Mouse (Mus musculus) intestine, postnatal 0 days (tissue): ENCODE results near the gene Sestd1. TPM values are rescaled to one million over a fixed set of nuclear protein-coding genes. Genes with fewer than 3 reads are reported as not detected.

Experiments
- ATAC-seq: fragments of 200-750 bp; cut with Nextera tagmentation; 2 replicates; pipeline ENCODE4 v1.8.0; 2017; ENCODE audit warnings: mild to moderate bottlenecking, moderate TSS enrichment, moderate library complexity
- H3K27ac ChIP-seq: fragments of 300-500 bp; sonication (generic); 2 replicates; pipeline ENCODE4 v1.5.1; 2014; ENCODE audit warnings: mild to moderate bottlenecking, low read depth, low read length, moderate library complexity
- H3K27me3 ChIP-seq: fragments of 300-500 bp; sonication (generic); replicated peaks from 2 replicates; pipeline ENCODE4 v1.6.1; 2014; ENCODE audit warnings: low read length, mixed read lengths; ENCODE audit not compliant: control insufficient read depth, insufficient read depth
- H3K36me3 ChIP-seq: fragments of 300-500 bp; sonication (generic); 2 replicates; pipeline ENCODE4 v1.6.1; 2014; ENCODE audit warnings: mild to moderate bottlenecking, moderate library complexity; ENCODE audit not compliant: control insufficient read depth, insufficient read depth
- H3K4me1 ChIP-seq: fragments of 300-500 bp; sonication (generic); replicated peaks from 2 replicates; pipeline ENCODE4 v1.6.1; 2014; ENCODE audit warnings: antibody characterized with exemption, low read length, mixed read lengths; ENCODE audit not compliant: control insufficient read depth, insufficient read depth
- H3K4me2 ChIP-seq: fragments of 300-500 bp; sonication (generic); replicated peaks from 2 replicates; pipeline ENCODE4 v1.6.1; 2014; ENCODE audit warnings: low read depth, mild to moderate bottlenecking, moderate library complexity
- H3K4me3 ChIP-seq: fragments of 300-500 bp; sonication (generic); 2 replicates; pipeline ENCODE4 v1.5.1; 2014; ENCODE audit warnings: low read depth, low read length
- H3K9ac ChIP-seq: fragments of 300-500 bp; sonication (generic); 2 replicates; pipeline ENCODE4 v1.6.1; 2014; ENCODE audit warnings: mild to moderate bottlenecking, low read depth, low read length
- H3K9me3 ChIP-seq: fragments of 300-500 bp; sonication (generic); 2 replicates; pipeline ENCODE4 v1.6.1; 2016; ENCODE audit warnings: mixed run types; ENCODE audit not compliant: control insufficient read depth
- CTCF ChIP-seq: sonication (generic); IDR thresholded peaks from 2 replicates; pipeline ENCODE4 v1.5.1; 2016; ENCODE audit warnings: low read depth, mild to moderate bottlenecking, control low read depth, antibody characterized with exemption, moderate library complexity
- WGBS: fragments of 180-500 bp; shearing (Covaris S2); extraction: QIAGEN DNeasy Blood & Tissue Kit; methylation state at CpG from one replicate; pipeline ENCODE4 v1.1.7; 2014; 5-methylcytosine and 5-hydroxymethylcytosine counted together
- polyA plus RNA-seq: library from polyadenylated mRNA; unstranded; fragments of >200 nt; fragmentation: Nextera tagmentation; extraction: Ambion mirVana; gene quantifications from 2 replicates; pipeline ENCODE4 v1.2.1, GENCODE M21; 2015

Sestd1 gene
- polyA plus RNA-seq, 1 experiment from 2014 or later, result 10.8 TPM

- 32% methylated on average over 23 of the region's 23 CpGs for WGBS
- Histone ChIP-seq H3K4me2 (peak overlapping the region; percentile 39), H3K9ac (no peak overlapping the region), H3K27me3 (no peaks in the 10 kb centered on the region), H3K27ac (no peak overlapping the region), H3K4me3 (no peak overlapping the region), H3K4me1 (no peaks in the 10 kb centered on the region), H3K36me3 (no peaks in the 10 kb centered on the region), H3K9me3 (no peaks in the 10 kb centered on the region)
- no peak for TF ChIP-seq CTCF
- ATAC-seq, result peak; percentile 31; the same call in 1 of the 2 replicates
Measured at GRCm38 (mm10) chr2:77171444-77172240, 108.8 kb downstream of the Sestd1 start.

- Histone ChIP-seq H3K4me3 (peak within 1 kb of the TSS; percentile 52), H3K36me3 (no peaks in the 10 kb centered on the region), H3K4me1 (no peaks in the 10 kb centered on the region), H3K27ac (no peak within 1 kb of the TSS), H3K9me3 (no peaks in the 10 kb centered on the region), H3K27me3 (no peaks in the 10 kb centered on the region), H3K4me2 (peak within 1 kb of the TSS; percentile 90), H3K9ac (peak within 1 kb of the TSS; percentile 45)
- 9% methylated on average over 4 of the region's 6 CpGs for WGBS
- ATAC-seq, result no peak
- no peak for TF ChIP-seq CTCF
Measured at GRCm38 (mm10) chr2:77170633-77171105, 109.7 kb downstream of the Sestd1 start, which contains the start of gene Ccdc141. TSS of gene Ccdc141 (minus strand) at chr2:77170636.

- Histone ChIP-seq H3K27me3 (no peaks in the 10 kb centered on the region), H3K4me3 (peak overlapping the region; percentile 52), H3K27ac (no peak overlapping the region), H3K36me3 (no peaks in the 10 kb centered on the region), H3K4me1 (no peaks in the 10 kb centered on the region), H3K9me3 (no peaks in the 10 kb centered on the region), H3K9ac (peak overlapping the region; percentile 45), H3K4me2 (peak overlapping the region; percentile 90)
- 2% methylated on average over 21 of the region's 21 CpGs for WGBS
- peak; percentile 63 for ATAC-seq
- TF ChIP-seq CTCF, result no peak
Measured at GRCm38 (mm10) chr2:77169916-77170632, 110.3 kb downstream of the Sestd1 start.

GRCm38 (mm10) chr2:77169218-77169617 lies 111.2 kb downstream of the Sestd1 start:
- H3K27me3 ChIP-seq, result no peaks in the 10 kb centered on the region
- H3K36me3 ChIP-seq, result no peaks in the 10 kb centered on the region
- H3K9me3 ChIP-seq, result no peaks in the 10 kb centered on the region
- WGBS, result 86% methylated on average over 4 of the region's 4 CpGs
- no peaks in the 10 kb centered on the region for H3K4me1 ChIP-seq
- ATAC-seq, result no peak
- TF ChIP-seq CTCF, result no peak
- H3K4me2 ChIP-seq, result peak overlapping the region; percentile 90; the same call in 1 of the 2 replicates
- H3K9ac ChIP-seq, result no peak overlapping the region
- no peak overlapping the region for H3K4me3 ChIP-seq
- H3K27ac ChIP-seq, result no peak overlapping the region

GRCm38 (mm10) chr2:77168781-77169180 lies 111.6 kb downstream of the Sestd1 start:
- Histone ChIP-seq H3K36me3 (no peaks in the 10 kb centered on the region), H3K4me3 (no peak overlapping the region), H3K9ac (no peak overlapping the region), H3K4me2 (no peak overlapping the region), H3K9me3 (no peaks in the 10 kb centered on the region), H3K27me3 (no peaks in the 10 kb centered on the region), H3K27ac (no peak overlapping the region), H3K4me1 (no peaks in the 10 kb centered on the region)
- no peak for ATAC-seq
- TF ChIP-seq CTCF, result no peak
- WGBS, result 92% methylated on average over 7 of the region's 7 CpGs

- Histone ChIP-seq H3K27ac (no peak overlapping the region), H3K4me2 (no peak overlapping the region), H3K4me1 (no peaks in the 10 kb centered on the region), H3K9me3 (no peaks in the 10 kb centered on the region), H3K36me3 (no peaks in the 10 kb centered on the region), H3K4me3 (no peak overlapping the region), H3K9ac (no peak overlapping the region), H3K27me3 (no peaks in the 10 kb centered on the region)
- no peak for ATAC-seq
- no peak for TF ChIP-seq CTCF
- WGBS, result 85% methylated on average over 13 of the region's 13 CpGs
Measured at GRCm38 (mm10) chr2:77168081-77168685, 112.2 kb downstream of the Sestd1 start.
